Mouse (Mus musculus) midbrain, embryonic 13.5 days (tissue): ENCODE results near the gene Drosha. TPM values are rescaled to one million over a fixed set of nuclear protein-coding genes. Genes with fewer than 3 reads are reported as not detected.

Experiments
- ATAC-seq: fragments of 200-750 bp; cut with Nextera tagmentation; 2 replicates; pipeline ENCODE4 v1.8.0; 2017; ENCODE audit warnings: mild to moderate bottlenecking, moderate TSS enrichment, moderate library complexity
- H3K27ac ChIP-seq: fragments of 300-500 bp; sonication (generic); 2 replicates; pipeline ENCODE4 v1.5.1; 2015; ENCODE audit warnings: inconsistent platforms, mild to moderate bottlenecking, moderate library complexity
- H3K27me3 ChIP-seq: fragments of 300-500 bp; sonication (generic); 2 replicates; pipeline ENCODE4 v1.6.1; 2015; ENCODE audit warnings: mild to moderate bottlenecking, inconsistent platforms
- H3K36me3 ChIP-seq: fragments of 300-500 bp; sonication (generic); 2 replicates; pipeline ENCODE4 v1.6.1; 2015; ENCODE audit warnings: mild to moderate bottlenecking, inconsistent platforms
- H3K4me1 ChIP-seq: fragments of 300-500 bp; sonication (generic); replicated peaks from 2 replicates; pipeline ENCODE4 v1.6.1; 2015; ENCODE audit warnings: inconsistent platforms
- H3K4me2 ChIP-seq: fragments of 300-500 bp; sonication (generic); replicated peaks from 2 replicates; pipeline ENCODE4 v1.6.1; 2015; ENCODE audit warnings: moderate library complexity, mild to moderate bottlenecking, inconsistent platforms
- H3K4me3 ChIP-seq: fragments of 300-500 bp; sonication (generic); replicated peaks from 2 replicates; pipeline ENCODE4 v1.5.1; 2015; ENCODE audit warnings: mild to moderate bottlenecking, inconsistent platforms
- H3K9ac ChIP-seq: fragments of 300-500 bp; sonication (generic); replicated peaks from 2 replicates; pipeline ENCODE4 v1.6.1; 2015; ENCODE audit warnings: mild to moderate bottlenecking, inconsistent platforms
- H3K9me3 ChIP-seq: fragments of 300-500 bp; sonication (generic); 2 replicates; pipeline ENCODE4 v1.6.1; 2016; ENCODE audit warnings: mild to moderate bottlenecking, inconsistent platforms
- WGBS: fragments of 180-500 bp; shearing (Covaris S2); methylation state at CpG from one replicate; pipeline ENCODE4 v1.1.7; 2015; 5-methylcytosine and 5-hydroxymethylcytosine counted together
- polyA plus RNA-seq: library from polyadenylated mRNA; unstranded; fragments of >200 nt; fragmentation: Nextera tagmentation; extraction: Ambion mirVana; gene quantifications from 2 replicates; pipeline ENCODE4 v1.2.1, GENCODE M21; 2015

The Drosha gene
- polyA plus RNA-seq, 1 experiment from 2014 or later, result 57.7 TPM

DNA sequence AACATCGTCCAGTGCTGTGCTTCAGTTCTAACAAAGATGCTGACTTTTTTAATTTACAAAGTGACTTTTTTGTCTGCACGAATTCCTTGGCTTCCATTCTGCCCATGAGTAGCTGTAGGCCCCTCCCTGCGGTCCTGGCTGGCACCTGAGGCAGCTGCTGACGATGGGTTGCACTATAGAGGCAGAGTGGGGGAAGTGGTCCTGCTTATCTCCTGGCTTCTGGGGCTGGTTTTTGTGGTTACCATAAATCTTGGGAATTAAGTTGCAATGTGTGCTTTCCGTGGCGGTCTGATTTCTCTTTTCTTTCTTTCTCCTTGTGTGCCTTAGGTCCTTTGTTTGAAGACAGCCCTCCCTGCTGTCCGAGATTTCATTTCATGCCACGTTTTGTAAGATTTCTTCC, 42.7 kb downstream of the Drosha start:
- Histone ChIP-seq H3K4me3 (no peak overlapping the region), H3K36me3 (peaks cover 67% of the 10 kb centered on the region), H3K9ac (no peak overlapping the region), H3K4me1 (no peaks in the 10 kb centered on the region), H3K27me3 (no peaks in the 10 kb centered on the region), H3K9me3 (no peaks in the 10 kb centered on the region), H3K27ac (no peak overlapping the region), H3K4me2 (no peak overlapping the region)
- no peak for ATAC-seq
- WGBS, result 79% methylated on average over 8 of the region's 8 CpGs

DNA sequence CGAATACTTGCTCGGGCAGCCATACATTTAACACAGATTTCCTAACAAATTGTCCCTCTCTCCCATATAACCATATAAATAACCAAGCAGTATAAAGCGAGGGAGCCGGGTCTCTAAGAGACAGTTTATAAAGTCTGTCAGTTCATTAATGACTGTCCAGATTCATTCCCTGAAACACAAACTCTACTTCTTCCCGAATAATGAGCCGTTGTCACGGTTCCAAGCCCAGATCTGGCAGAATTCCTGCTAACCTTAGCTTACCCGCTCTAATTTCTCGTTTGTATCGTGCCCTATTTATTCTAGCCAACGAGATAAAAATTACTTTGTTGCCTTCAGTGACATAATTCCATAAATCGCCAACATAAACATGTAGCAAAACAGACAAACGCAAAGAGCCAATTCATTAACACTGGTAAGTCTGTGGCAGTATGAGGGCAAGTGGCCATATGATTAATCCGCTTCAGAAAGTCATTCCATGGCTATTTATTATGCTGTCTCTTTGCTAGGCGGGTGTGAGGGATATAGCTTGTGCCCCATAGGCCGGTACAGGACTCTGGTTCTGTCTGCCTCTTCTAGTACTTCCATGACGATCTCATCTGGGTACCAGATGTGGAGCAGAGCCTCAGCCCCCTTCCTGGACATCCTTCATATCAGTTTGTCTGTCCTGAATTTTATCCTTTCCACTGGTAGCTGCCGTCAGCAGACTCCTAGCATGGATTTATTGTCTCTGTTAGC, 51.0 kb downstream of the Drosha start:
- Histone ChIP-seq H3K4me2 (no peak overlapping the region), H3K9ac (no peak overlapping the region), H3K27ac (no peak overlapping the region), H3K4me3 (no peak overlapping the region), H3K36me3 (peaks cover 63% of the 10 kb centered on the region), H3K27me3 (no peaks in the 10 kb centered on the region), H3K9me3 (no peaks in the 10 kb centered on the region), H3K4me1 (no peaks in the 10 kb centered on the region)
- ATAC-seq, result no peak
- WGBS, result 91% methylated on average over 18 of the region's 18 CpGs

DNA sequence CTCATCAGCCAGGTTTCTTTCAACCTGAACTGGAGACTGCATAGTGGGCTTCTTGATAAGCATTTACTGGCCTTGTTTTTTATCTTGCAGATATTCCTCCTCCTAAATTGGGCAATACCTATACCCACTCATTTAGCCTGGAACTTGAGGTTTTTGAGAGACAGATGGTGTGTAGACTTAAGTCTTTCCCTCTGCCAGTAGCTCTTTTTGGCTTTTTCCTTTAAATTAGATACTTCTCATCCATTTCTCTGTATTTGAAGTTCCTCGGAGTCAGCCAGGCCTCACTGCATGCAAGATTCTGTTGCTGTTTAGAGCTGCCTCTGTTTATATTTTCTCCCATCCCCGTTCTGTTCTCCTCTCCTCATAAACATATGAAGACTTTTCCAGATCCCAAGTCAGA, 51.7 kb downstream of the Drosha start:
- H3K27ac ChIP-seq, result no peak overlapping the region
- no peak overlapping the region for H3K9ac ChIP-seq
- H3K36me3 ChIP-seq, result peaks cover 62% of the 10 kb centered on the region
- H3K27me3 ChIP-seq, result no peaks in the 10 kb centered on the region
- WGBS, result 94% methylated on average over 2 of the region's 2 CpGs
- H3K4me2 ChIP-seq, result no peak overlapping the region
- no peak for ATAC-seq
- H3K9me3 ChIP-seq, result no peaks in the 10 kb centered on the region
- H3K4me1 ChIP-seq, result no peaks in the 10 kb centered on the region
- no peak overlapping the region for H3K4me3 ChIP-seq

- H3K36me3 ChIP-seq, result peaks cover 63% of the 10 kb centered on the region
- 97% methylated on average over 4 of the region's 4 CpGs for WGBS
These were observed 52.3 kb downstream of the Drosha start for GRCm38 (mm10) chr15:12876881-12877280.

DNA sequence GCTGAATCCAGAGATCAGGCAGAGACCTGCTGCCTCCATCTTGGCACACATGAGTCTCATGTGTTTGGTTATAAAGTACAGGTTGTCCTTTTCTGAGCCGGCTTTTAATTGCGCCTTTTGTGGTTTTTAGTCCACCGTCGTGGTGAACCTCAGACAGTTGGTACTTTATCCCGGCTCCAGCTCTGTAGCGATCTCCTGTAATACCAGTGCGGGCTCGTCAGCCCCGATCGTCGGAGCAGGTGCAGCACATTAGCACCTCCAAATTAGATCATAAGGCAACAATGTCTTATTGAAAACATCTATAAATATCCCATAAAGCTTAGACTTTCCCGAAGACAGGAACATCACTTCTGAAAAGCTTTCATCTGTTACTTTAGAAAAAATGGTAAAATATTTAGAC, 53.3 kb downstream of the Drosha start:
- WGBS, result 94% methylated on average over 12 of the region's 12 CpGs
- Histone ChIP-seq H3K9me3 (no peaks in the 10 kb centered on the region), H3K4me3 (no peak overlapping the region), H3K4me1 (no peaks in the 10 kb centered on the region), H3K27ac (no peak overlapping the region), H3K27me3 (no peaks in the 10 kb centered on the region), H3K36me3 (peaks cover 73% of the 10 kb centered on the region), H3K4me2 (no peak overlapping the region), H3K9ac (no peak overlapping the region)
- ATAC-seq, result no peak

More at GRCm38 (mm10) chr15:12876881-12877280, 52.3 kb downstream of the Drosha start:
- Histone ChIP-seq H3K4me3 (no peak overlapping the region), H3K27me3 (no peaks in the 10 kb centered on the region), H3K9ac (no peak overlapping the region), H3K4me1 (no peaks in the 10 kb centered on the region), H3K4me2 (no peak overlapping the region), H3K27ac (no peak overlapping the region), H3K9me3 (no peaks in the 10 kb centered on the region)
- no peak for ATAC-seq

DNA sequence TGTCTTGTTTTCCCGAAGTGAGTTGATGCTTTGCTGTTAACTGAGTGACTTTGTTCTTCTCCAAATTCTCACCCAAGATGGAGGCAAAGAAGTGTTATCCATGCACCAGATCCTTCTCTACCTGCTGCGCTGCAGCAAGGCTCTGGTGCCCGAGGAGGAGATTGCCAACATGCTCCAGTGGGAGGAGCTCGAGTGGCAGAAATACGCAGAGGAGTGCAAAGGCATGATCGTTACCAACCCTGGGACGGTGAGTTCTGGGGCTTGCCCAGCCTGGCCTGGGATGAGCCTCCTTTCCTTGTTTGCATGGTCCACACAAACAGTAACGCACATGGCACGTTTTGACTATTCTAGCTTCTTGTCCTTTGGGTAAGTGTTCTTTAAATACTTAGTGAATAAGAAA, 54.0 kb downstream of the Drosha start:
- H3K4me1 ChIP-seq, result no peaks in the 10 kb centered on the region
- 94% methylated on average over 9 of the region's 9 CpGs for WGBS
- H3K4me2 ChIP-seq, result no peak overlapping the region
- peaks cover 80% of the 10 kb centered on the region for H3K36me3 ChIP-seq
- no peak overlapping the region for H3K9ac ChIP-seq
- no peaks in the 10 kb centered on the region for H3K27me3 ChIP-seq
- no peak overlapping the region for H3K4me3 ChIP-seq
- no peak overlapping the region for H3K27ac ChIP-seq
- ATAC-seq, result no peak
- H3K9me3 ChIP-seq, result no peaks in the 10 kb centered on the region

GRCm38 (mm10) chr15:12879937-12880336, 55.3 kb downstream of the Drosha start:
- H3K4me1 ChIP-seq, result no peaks in the 10 kb centered on the region
- no peak overlapping the region for H3K4me3 ChIP-seq
- peaks cover 84% of the 10 kb centered on the region for H3K36me3 ChIP-seq
- no peak for ATAC-seq
- WGBS, result 95% methylated on average over 8 of the region's 8 CpGs
- no peaks in the 10 kb centered on the region for H3K9me3 ChIP-seq
- H3K4me2 ChIP-seq, result no peak overlapping the region
- no peaks in the 10 kb centered on the region for H3K27me3 ChIP-seq
- H3K9ac ChIP-seq, result no peak overlapping the region
- H3K27ac ChIP-seq, result no peak overlapping the region

- no peaks in the 10 kb centered on the region for H3K27me3 ChIP-seq
- no peak for ATAC-seq
- H3K9me3 ChIP-seq, result no peaks in the 10 kb centered on the region
- no peak overlapping the region for H3K4me3 ChIP-seq
- no peaks in the 10 kb centered on the region for H3K4me1 ChIP-seq
- no peak overlapping the region for H3K4me2 ChIP-seq
- H3K27ac ChIP-seq, result no peak overlapping the region
- H3K36me3 ChIP-seq, result peaks cover 84% of the 10 kb centered on the region
- WGBS, result 88% methylated on average over 15 of the region's 15 CpGs
- H3K9ac ChIP-seq, result no peak overlapping the region
These were observed 60.2 kb downstream of the Drosha start for GRCm38 (mm10) chr15:12884855-12885254.

GRCm38 (mm10) chr15:12885361-12885760, 60.7 kb downstream of the Drosha start:
- no peak overlapping the region for H3K4me2 ChIP-seq
- no peak overlapping the region for H3K9ac ChIP-seq
- H3K36me3 ChIP-seq, result peaks cover 84% of the 10 kb centered on the region
- H3K9me3 ChIP-seq, result no peaks in the 10 kb centered on the region
- no peak overlapping the region for H3K27ac ChIP-seq
- H3K4me3 ChIP-seq, result no peak overlapping the region
- no peaks in the 10 kb centered on the region for H3K4me1 ChIP-seq
- no peaks in the 10 kb centered on the region for H3K27me3 ChIP-seq
- WGBS, result 97% methylated on average over 11 of the region's 11 CpGs
- no peak for ATAC-seq

DNA sequence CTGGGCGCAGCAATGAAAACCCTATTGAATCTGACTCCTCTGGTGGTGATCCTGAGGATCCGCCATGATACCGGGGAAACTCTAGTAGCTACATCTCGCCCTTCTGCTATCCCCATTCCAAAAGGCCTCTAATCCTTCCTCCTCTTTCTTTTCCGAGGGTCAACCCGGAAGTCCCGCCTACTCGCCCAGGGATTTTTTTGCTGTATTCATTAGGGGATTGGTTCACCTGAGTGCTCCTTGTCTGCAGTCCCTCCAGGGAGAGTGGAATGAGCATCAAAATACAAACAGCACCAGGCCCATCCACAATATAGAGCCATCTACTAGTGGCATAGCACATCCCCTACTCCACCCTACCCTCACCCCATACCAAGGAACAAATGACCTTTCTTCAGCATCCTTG, 62.6 kb downstream of the Drosha start:
- WGBS, result 88% methylated on average over 8 of the region's 8 CpGs
- no peaks in the 10 kb centered on the region for H3K4me1 ChIP-seq
- H3K27me3 ChIP-seq, result no peaks in the 10 kb centered on the region
- H3K9me3 ChIP-seq, result no peaks in the 10 kb centered on the region
- H3K4me2 ChIP-seq, result no peak overlapping the region
- no peak for ATAC-seq
- no peak overlapping the region for H3K4me3 ChIP-seq
- peaks cover 82% of the 10 kb centered on the region for H3K36me3 ChIP-seq
- H3K27ac ChIP-seq, result no peak overlapping the region
- H3K9ac ChIP-seq, result no peak overlapping the region

GRCm38 (mm10) chr15:12888312-12888711, 63.7 kb downstream of the Drosha start:
- Histone ChIP-seq H3K9me3 (no peaks in the 10 kb centered on the region), H3K36me3 (peaks cover 74% of the 10 kb centered on the region), H3K9ac (no peak overlapping the region), H3K27me3 (no peaks in the 10 kb centered on the region), H3K4me2 (no peak overlapping the region), H3K27ac (no peak overlapping the region), H3K4me1 (no peaks in the 10 kb centered on the region), H3K4me3 (no peak overlapping the region)
- WGBS, result 86% methylated on average over 4 of the region's 4 CpGs
- no peak for ATAC-seq

- no peaks in the 10 kb centered on the region for H3K9me3 ChIP-seq
- no peak overlapping the region for H3K4me3 ChIP-seq
- no peak for ATAC-seq
- no peak overlapping the region for H3K4me2 ChIP-seq
- 96% methylated on average over 11 of the region's 11 CpGs for WGBS
- no peak overlapping the region for H3K9ac ChIP-seq
- no peaks in the 10 kb centered on the region for H3K27me3 ChIP-seq
- H3K27ac ChIP-seq, result no peak overlapping the region
- H3K36me3 ChIP-seq, result peaks cover 72% of the 10 kb centered on the region
- no peaks in the 10 kb centered on the region for H3K4me1 ChIP-seq
These were observed 65.3 kb downstream of the Drosha start for GRCm38 (mm10) chr15:12889909-12890308.

- Histone ChIP-seq H3K4me2 (no peak overlapping the region), H3K36me3 (peaks cover 72% of the 10 kb centered on the region), H3K9me3 (no peaks in the 10 kb centered on the region), H3K27ac (no peak overlapping the region), H3K4me1 (no peaks in the 10 kb centered on the region), H3K9ac (no peak overlapping the region), H3K27me3 (no peaks in the 10 kb centered on the region), H3K4me3 (no peak overlapping the region)
- no peak for ATAC-seq
- WGBS, result 94% methylated on average over 13 of the region's 13 CpGs
These were observed 70.8 kb downstream of the Drosha start for GRCm38 (mm10) chr15:12895426-12895825.
